Mouse (Mus musculus): ENCODE measurements around the gene St6galnac5. TPM values are rescaled to one million over a fixed set of nuclear protein-coding genes. Genes with fewer than 3 reads are reported as not detected.

St6galnac5 gene
- polyA plus RNA-seq, 1 experiment, result 1.4 TPM

- Histone ChIP-seq H3K27me3 (replicated peaks; ENCODE audit: control insufficient read depth, insufficient read depth, low read length) (no peaks in the 10 kb centered on the region), H3K4me3 (ENCODE audit: insufficient read depth, low read depth, low read length) (no peak overlapping the region), H3K4me1 (ENCODE audit: control insufficient read depth, insufficient read depth, low read length) (no peaks in the 10 kb centered on the region), H3K27ac (ENCODE audit: insufficient read depth, low read depth, low read length) (no peak overlapping the region), H3K36me3 (ENCODE audit: control insufficient read depth, insufficient read depth, low read length) (no peaks in the 10 kb centered on the region)
- TF ChIP-seq POLR2A (IDR thresholded peaks at IDR 0.05; ENCODE audit: low read depth, low read length) (no peak), CTCF (conservative IDR thresholded peaks at IDR 0.05; ENCODE audit: insufficient read depth, insufficient read length, low read depth, low read length) (no peak)
- WGBS, result 43% methylated on average over 6 of the region's 6 CpGs
- DNase-seq, result no peak
Observed at GRCm38 (mm10) chr3:152872596-152872995, 109.5 kb downstream of the St6galnac5 start.

DNA sequence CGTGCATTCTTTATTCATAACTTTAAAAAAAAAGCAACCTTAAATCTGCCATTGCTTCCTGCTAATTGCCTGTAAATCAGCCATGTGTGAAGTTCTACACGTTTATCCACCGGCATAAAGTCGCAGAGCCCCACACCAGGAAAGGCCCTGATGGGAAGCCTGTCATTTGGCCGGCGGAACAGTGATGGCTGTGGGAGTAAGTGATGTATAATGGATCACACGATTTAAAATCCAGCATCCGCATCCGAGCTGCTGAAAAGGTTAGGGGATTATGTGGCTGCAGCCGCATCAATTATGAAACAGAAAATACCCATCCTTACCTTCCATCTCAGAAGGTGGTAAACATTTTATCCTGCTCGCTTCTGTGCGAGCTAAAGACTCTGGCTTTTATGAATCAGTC is 110.0 kb downstream of the St6galnac5 start:
- H3K36me3 ChIP-seq (ENCODE audit: control insufficient read depth, insufficient read depth, low read length), result no peaks in the 10 kb centered on the region
- WGBS, result 43% methylated on average over 12 of the region's 12 CpGs
- no peaks in the 10 kb centered on the region for H3K27me3 ChIP-seq (replicated peaks; ENCODE audit: control insufficient read depth, insufficient read depth, low read length)
- H3K27ac ChIP-seq (ENCODE audit: insufficient read depth, low read depth, low read length), result no peak overlapping the region
- TF ChIP-seq CTCF (conservative IDR thresholded peaks at IDR 0.05; ENCODE audit: insufficient read depth, insufficient read length, low read depth, low read length) (no peak), POLR2A (IDR thresholded peaks at IDR 0.05; ENCODE audit: low read depth, low read length) (no peak)
- DNase-seq, result no peak
- H3K4me3 ChIP-seq (ENCODE audit: insufficient read depth, low read depth, low read length), result no peak overlapping the region
- no peaks in the 10 kb centered on the region for H3K4me1 ChIP-seq (ENCODE audit: control insufficient read depth, insufficient read depth, low read length)

GRCm38 (mm10) chr3:152867654-152868525 is 114.2 kb downstream of the St6galnac5 start:
- Histone ChIP-seq H3K4me3 (ENCODE audit: insufficient read depth, low read depth, low read length) (no peak overlapping the region), H3K27me3 (replicated peaks; ENCODE audit: control insufficient read depth, insufficient read depth, low read length) (no peaks in the 10 kb centered on the region), H3K27ac (ENCODE audit: insufficient read depth, low read depth, low read length) (no peak overlapping the region), H3K4me1 (ENCODE audit: control insufficient read depth, insufficient read depth, low read length) (no peaks in the 10 kb centered on the region), H3K36me3 (ENCODE audit: control insufficient read depth, insufficient read depth, low read length) (no peaks in the 10 kb centered on the region)
- 57% methylated on average over 12 of the region's 12 CpGs for WGBS
- no peak for TF ChIP-seq POLR2A (IDR thresholded peaks at IDR 0.05; ENCODE audit: low read depth, low read length)
- no peak for TF ChIP-seq CTCF (conservative IDR thresholded peaks at IDR 0.05; ENCODE audit: insufficient read depth, insufficient read length, low read depth, low read length)
- no peak for DNase-seq

DNA sequence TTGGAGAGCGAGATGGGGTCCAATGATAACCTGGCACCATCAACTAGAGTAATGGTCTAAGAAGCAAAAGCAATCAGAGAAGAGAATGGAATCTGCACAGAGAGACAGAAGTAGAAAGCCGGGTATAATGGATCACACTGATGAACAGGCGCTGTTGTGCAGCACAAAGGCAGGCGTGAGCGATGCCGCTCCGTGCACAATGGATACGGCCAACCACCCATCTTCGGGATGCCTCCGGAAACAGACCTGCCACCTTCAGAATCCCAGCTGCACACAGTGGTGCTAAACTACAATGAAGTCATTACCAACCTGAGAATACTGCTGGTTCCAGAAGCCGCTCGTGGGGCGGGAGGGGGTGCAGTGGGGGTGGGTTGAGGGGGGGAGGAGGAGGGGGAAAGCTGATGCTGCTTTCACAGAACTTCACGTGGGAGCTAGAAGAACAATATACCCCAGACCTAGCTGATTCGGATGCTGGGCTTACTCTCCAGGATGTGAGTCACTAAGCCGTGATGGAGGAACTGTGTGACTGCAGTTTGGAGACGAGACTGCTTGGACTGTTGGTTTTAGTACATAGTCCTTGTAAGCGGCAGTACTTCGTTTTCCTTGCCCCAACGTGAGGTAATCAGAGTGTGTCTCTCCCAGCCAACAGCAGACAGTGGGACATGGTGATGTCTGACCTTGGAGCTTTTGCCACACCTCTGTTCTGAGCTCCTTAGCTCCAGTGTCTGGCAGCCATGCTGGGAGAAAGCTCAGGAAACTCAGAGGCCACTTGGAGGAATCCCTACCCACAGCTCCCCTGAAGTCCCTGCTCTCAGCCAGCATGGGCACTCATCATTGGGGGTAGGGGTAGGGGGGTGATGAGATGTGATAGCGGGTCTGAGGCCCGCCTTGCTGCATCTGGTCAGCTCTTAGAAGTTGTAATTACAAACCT is 115.7 kb downstream of the St6galnac5 start:
- H3K4me3 ChIP-seq (ENCODE audit: insufficient read depth, low read depth, low read length), result no peak overlapping the region
- no peaks in the 10 kb centered on the region for H3K4me1 ChIP-seq (ENCODE audit: control insufficient read depth, insufficient read depth, low read length)
- no peaks in the 10 kb centered on the region for H3K36me3 ChIP-seq (ENCODE audit: control insufficient read depth, insufficient read depth, low read length)
- no peak for TF ChIP-seq POLR2A (IDR thresholded peaks at IDR 0.05; ENCODE audit: low read depth, low read length)
- no peak for TF ChIP-seq CTCF (conservative IDR thresholded peaks at IDR 0.05; ENCODE audit: insufficient read depth, insufficient read length, low read depth, low read length)
- no peak overlapping the region for H3K27ac ChIP-seq (ENCODE audit: insufficient read depth, low read depth, low read length)
- H3K27me3 ChIP-seq (replicated peaks; ENCODE audit: control insufficient read depth, insufficient read depth, low read length), result no peaks in the 10 kb centered on the region
- DNase-seq, result no peak
- WGBS, result 73% methylated on average over 22 of the region's 22 CpGs

DNA sequence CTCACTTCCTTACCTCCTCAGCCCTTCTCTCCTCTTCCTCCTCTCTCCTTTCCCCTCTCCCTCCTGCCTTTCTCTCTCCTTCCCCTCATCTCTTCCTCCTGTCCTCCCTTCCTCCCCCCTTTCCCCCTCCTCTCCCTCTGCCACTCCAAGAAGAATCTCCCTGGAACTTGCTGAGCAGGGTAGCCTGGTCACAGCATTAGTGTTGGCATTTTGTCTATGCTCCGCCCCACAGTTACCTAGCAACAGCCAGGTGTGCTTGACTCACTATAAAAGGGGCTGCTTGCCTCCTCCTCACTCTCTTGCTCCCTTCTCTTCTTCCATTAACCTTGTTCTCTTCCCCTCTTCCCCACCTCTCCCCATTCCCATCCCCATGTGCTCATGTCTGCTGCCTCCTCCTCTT is 120.1 kb downstream of the St6galnac5 start:
- H3K36me3 ChIP-seq (ENCODE audit: control insufficient read depth, insufficient read depth, low read length), result no peaks in the 10 kb centered on the region
- DNase-seq, result no peak
- TF ChIP-seq CTCF (conservative IDR thresholded peaks at IDR 0.05; ENCODE audit: insufficient read depth, insufficient read length, low read depth, low read length) (no peak), POLR2A (IDR thresholded peaks at IDR 0.05; ENCODE audit: low read depth, low read length) (no peak)
- no peak overlapping the region for H3K4me3 ChIP-seq (ENCODE audit: insufficient read depth, low read depth, low read length)
- H3K4me1 ChIP-seq (ENCODE audit: control insufficient read depth, insufficient read depth, low read length), result no peaks in the 10 kb centered on the region
- no peaks in the 10 kb centered on the region for H3K27me3 ChIP-seq (replicated peaks; ENCODE audit: control insufficient read depth, insufficient read depth, low read length)
- no peak overlapping the region for H3K27ac ChIP-seq (ENCODE audit: insufficient read depth, low read depth, low read length)
- WGBS, result 74% methylated on average over 1 of the region's 1 CpGs

DNA sequence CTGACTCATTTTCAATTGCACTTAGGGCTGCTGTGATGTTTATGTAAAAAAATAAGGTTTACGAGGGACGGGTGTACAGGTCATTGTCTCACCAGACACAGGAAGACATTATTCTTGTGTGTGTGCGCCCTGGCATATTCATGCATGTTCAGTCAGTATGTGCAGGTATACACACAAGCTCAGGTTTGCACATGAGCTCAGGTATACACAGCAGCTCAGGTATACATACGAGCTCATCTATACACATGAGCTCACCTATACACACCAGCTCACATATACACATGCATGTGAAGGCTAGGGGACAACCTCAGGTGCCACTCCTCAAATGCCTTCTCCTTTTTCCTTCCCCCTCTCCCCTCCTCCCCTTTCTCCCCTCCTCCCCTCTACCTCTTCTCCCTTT is 120.6 kb downstream of the St6galnac5 start:
- no peak for DNase-seq
- H3K36me3 ChIP-seq (ENCODE audit: control insufficient read depth, insufficient read depth, low read length), result no peaks in the 10 kb centered on the region
- H3K27ac ChIP-seq (ENCODE audit: insufficient read depth, low read depth, low read length), result no peak overlapping the region
- no peak overlapping the region for H3K4me3 ChIP-seq (ENCODE audit: insufficient read depth, low read depth, low read length)
- WGBS, result 56% methylated on average over 4 of the region's 4 CpGs
- no peaks in the 10 kb centered on the region for H3K4me1 ChIP-seq (ENCODE audit: control insufficient read depth, insufficient read depth, low read length)
- no peaks in the 10 kb centered on the region for H3K27me3 ChIP-seq (replicated peaks; ENCODE audit: control insufficient read depth, insufficient read depth, low read length)
- TF ChIP-seq CTCF (conservative IDR thresholded peaks at IDR 0.05; ENCODE audit: insufficient read depth, insufficient read length, low read depth, low read length), result no peak
- no peak for TF ChIP-seq POLR2A (IDR thresholded peaks at IDR 0.05; ENCODE audit: low read depth, low read length)

DNA sequence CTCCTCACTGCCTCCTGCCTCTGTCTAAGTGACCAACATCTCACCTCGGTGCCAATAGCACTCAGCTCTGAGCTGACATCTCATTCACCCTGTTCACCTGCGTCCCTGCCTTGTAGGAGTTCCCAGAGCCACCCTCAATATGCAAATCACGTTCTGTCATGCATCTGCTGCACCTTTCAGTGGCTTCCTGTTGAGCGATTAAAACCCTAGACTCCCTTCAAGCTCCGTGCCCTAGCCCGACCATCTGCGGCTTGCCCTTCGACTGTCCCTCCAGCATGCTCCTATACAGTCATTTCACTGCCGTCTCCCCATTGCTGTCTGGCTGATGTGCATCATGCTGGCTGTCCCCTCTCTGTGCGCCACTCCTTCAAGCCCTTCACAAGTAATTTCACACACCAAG is 126.0 kb downstream of the St6galnac5 start:
- DNase-seq, result no peak
- no peak for TF ChIP-seq POLR2A (IDR thresholded peaks at IDR 0.05; ENCODE audit: low read depth, low read length)
- no peak for TF ChIP-seq CTCF (conservative IDR thresholded peaks at IDR 0.05; ENCODE audit: insufficient read depth, insufficient read length, low read depth, low read length)
- Histone ChIP-seq H3K27ac (ENCODE audit: insufficient read depth, low read depth, low read length) (no peak overlapping the region), H3K36me3 (ENCODE audit: control insufficient read depth, insufficient read depth, low read length) (no peaks in the 10 kb centered on the region), H3K27me3 (replicated peaks; ENCODE audit: control insufficient read depth, insufficient read depth, low read length) (no peaks in the 10 kb centered on the region), H3K4me3 (ENCODE audit: insufficient read depth, low read depth, low read length) (no peak overlapping the region), H3K4me1 (ENCODE audit: control insufficient read depth, insufficient read depth, low read length) (no peaks in the 10 kb centered on the region)
- WGBS, result 39% methylated on average over 10 of the region's 10 CpGs
